Mouse (Mus musculus): Measurements from ENCODE around the gene Nup214. TPM values are rescaled to one million over a fixed set of nuclear protein-coding genes. Genes with fewer than 3 reads are reported as not detected.

Nup214 gene
- polyA plus RNA-seq, 1 experiment from 2014 or later = 53.5 TPM

GRCm38 (mm10) chr2:31974809-31975371, 654 bp downstream of the Nup214 start:
- WGBS = 9% methylated on average over 13 of the region's 13 CpGs
- Histone ChIP-seq H3K27ac (peak overlapping the region; percentile 74), H3K4me1 (replicated peaks; ENCODE audit: control insufficient read depth, insufficient read depth, low read length) (peaks cover 12% of the 10 kb centered on the region), H3K36me3 (replicated peaks; ENCODE audit: control insufficient read depth, insufficient read depth) (peaks cover 48% of the 10 kb centered on the region), H3K9me3 (ENCODE audit: control insufficient read depth, low read length) (no peaks in the 10 kb centered on the region), H3K27me3 (ENCODE audit: control insufficient read depth, insufficient read depth, low read length) (no peaks in the 10 kb centered on the region), H3K4me2 (replicated peaks) (peak overlapping the region; percentile 91), H3K4me3 (replicated peaks; ENCODE audit: low read length) (peak overlapping the region; percentile 85), H3K9ac (peak overlapping the region; percentile 92)
- DNase-seq (ENCODE audit: low spot score) (no peak), ATAC-seq (ENCODE audit: low FRiP score) (no peak)

GRCm38 (mm10) chr2:31987774-31988173, 13.5 kb downstream of the Nup214 start:
- Histone ChIP-seq H3K9me3 (ENCODE audit: control insufficient read depth, low read length) (no peaks in the 10 kb centered on the region), H3K27me3 (ENCODE audit: control insufficient read depth, insufficient read depth, low read length) (no peaks in the 10 kb centered on the region), H3K4me1 (replicated peaks; ENCODE audit: control insufficient read depth, insufficient read depth, low read length) (no peaks in the 10 kb centered on the region), H3K4me2 (replicated peaks) (no peak overlapping the region), H3K36me3 (replicated peaks; ENCODE audit: control insufficient read depth, insufficient read depth) (peaks cover 99% of the 10 kb centered on the region), H3K4me3 (replicated peaks; ENCODE audit: low read length) (no peak overlapping the region), H3K27ac (no peak overlapping the region), H3K9ac (no peak overlapping the region)
- no peak for DNase-seq (ENCODE audit: low spot score)
- no peak for ATAC-seq (ENCODE audit: low FRiP score)
- 92% methylated on average over 1 of the region's 1 CpGs for WGBS

- no peaks in the 10 kb centered on the region for H3K27me3 ChIP-seq (ENCODE audit: control insufficient read depth, insufficient read depth, low read length)
- no peak overlapping the region for H3K4me2 ChIP-seq (replicated peaks)
- H3K36me3 ChIP-seq (replicated peaks; ENCODE audit: control insufficient read depth, insufficient read depth) = peaks cover 98% of the 10 kb centered on the region
- H3K27ac ChIP-seq = no peak overlapping the region
- no peak overlapping the region for H3K4me3 ChIP-seq (replicated peaks; ENCODE audit: low read length)
- H3K4me1 ChIP-seq (replicated peaks; ENCODE audit: control insufficient read depth, insufficient read depth, low read length) = no peaks in the 10 kb centered on the region
- no peak for DNase-seq (ENCODE audit: low spot score)
- H3K9ac ChIP-seq = no peak overlapping the region
- no peak for ATAC-seq (ENCODE audit: low FRiP score)
- WGBS = 97% methylated on average over 4 of the region's 4 CpGs
- no peaks in the 10 kb centered on the region for H3K9me3 ChIP-seq (ENCODE audit: control insufficient read depth, low read length)
Observed at GRCm38 (mm10) chr2:31990961-31991360, 16.7 kb downstream of the Nup214 start.

- Histone ChIP-seq H3K27ac (no peak overlapping the region), H3K4me3 (replicated peaks; ENCODE audit: low read length) (no peak overlapping the region), H3K4me2 (replicated peaks) (no peak overlapping the region), H3K27me3 (ENCODE audit: control insufficient read depth, insufficient read depth, low read length) (no peaks in the 10 kb centered on the region), H3K4me1 (replicated peaks; ENCODE audit: control insufficient read depth, insufficient read depth, low read length) (no peaks in the 10 kb centered on the region), H3K36me3 (replicated peaks; ENCODE audit: control insufficient read depth, insufficient read depth) (peaks cover 98% of the 10 kb centered on the region), H3K9ac (no peak overlapping the region), H3K9me3 (ENCODE audit: control insufficient read depth, low read length) (no peaks in the 10 kb centered on the region)
- DNase-seq (ENCODE audit: low spot score) = no peak
- WGBS = 94% methylated on average over 9 of the region's 9 CpGs
- ATAC-seq (ENCODE audit: low FRiP score) = no peak
Observed at GRCm38 (mm10) chr2:31994896-31995295, 20.7 kb downstream of the Nup214 start.

GRCm38 (mm10) chr2:31996060-31996459, 21.8 kb downstream of the Nup214 start:
- no peak for ATAC-seq (ENCODE audit: low FRiP score)
- WGBS = 97% methylated on average over 13 of the region's 13 CpGs
- Histone ChIP-seq H3K4me2 (replicated peaks) (no peak overlapping the region), H3K4me3 (replicated peaks; ENCODE audit: low read length) (no peak overlapping the region), H3K9me3 (ENCODE audit: control insufficient read depth, low read length) (no peaks in the 10 kb centered on the region), H3K4me1 (replicated peaks; ENCODE audit: control insufficient read depth, insufficient read depth, low read length) (no peaks in the 10 kb centered on the region), H3K9ac (no peak overlapping the region), H3K27ac (no peak overlapping the region), H3K36me3 (replicated peaks; ENCODE audit: control insufficient read depth, insufficient read depth) (peaks cover 99% of the 10 kb centered on the region), H3K27me3 (ENCODE audit: control insufficient read depth, insufficient read depth, low read length) (no peaks in the 10 kb centered on the region)
- no peak for DNase-seq (ENCODE audit: low spot score)

- no peak overlapping the region for H3K4me3 ChIP-seq (replicated peaks; ENCODE audit: low read length)
- peaks cover 93% of the 10 kb centered on the region for H3K36me3 ChIP-seq (replicated peaks; ENCODE audit: control insufficient read depth, insufficient read depth)
- no peak overlapping the region for H3K4me2 ChIP-seq (replicated peaks)
- no peak for ATAC-seq (ENCODE audit: low FRiP score)
- no peaks in the 10 kb centered on the region for H3K27me3 ChIP-seq (ENCODE audit: control insufficient read depth, insufficient read depth, low read length)
- no peak overlapping the region for H3K9ac ChIP-seq
- H3K4me1 ChIP-seq (replicated peaks; ENCODE audit: control insufficient read depth, insufficient read depth, low read length) = no peaks in the 10 kb centered on the region
- no peak overlapping the region for H3K27ac ChIP-seq
- DNase-seq (ENCODE audit: low spot score) = no peak
- H3K9me3 ChIP-seq (ENCODE audit: control insufficient read depth, low read length) = no peaks in the 10 kb centered on the region
- WGBS = 94% methylated on average over 5 of the region's 5 CpGs
Observed at GRCm38 (mm10) chr2:31997539-31997938, 23.3 kb downstream of the Nup214 start.

- no peaks in the 10 kb centered on the region for H3K9me3 ChIP-seq (ENCODE audit: control insufficient read depth, low read length)
- H3K27me3 ChIP-seq (ENCODE audit: control insufficient read depth, insufficient read depth, low read length) = no peaks in the 10 kb centered on the region
- H3K36me3 ChIP-seq (replicated peaks; ENCODE audit: control insufficient read depth, insufficient read depth) = peaks cover 93% of the 10 kb centered on the region
- no peak overlapping the region for H3K9ac ChIP-seq
- no peak overlapping the region for H3K4me3 ChIP-seq (replicated peaks; ENCODE audit: low read length)
- H3K4me1 ChIP-seq (replicated peaks; ENCODE audit: control insufficient read depth, insufficient read depth, low read length) = no peaks in the 10 kb centered on the region
- WGBS = 69% methylated on average over 2 of the region's 2 CpGs
- ATAC-seq (ENCODE audit: low FRiP score) (no peak), DNase-seq (ENCODE audit: low spot score) (no peak)
- H3K27ac ChIP-seq = no peak overlapping the region
- H3K4me2 ChIP-seq (replicated peaks) = no peak overlapping the region
Observed at GRCm38 (mm10) chr2:31998443-31998842, 24.2 kb downstream of the Nup214 start.

- Histone ChIP-seq H3K9me3 (ENCODE audit: control insufficient read depth, low read length) (no peaks in the 10 kb centered on the region), H3K4me3 (replicated peaks; ENCODE audit: low read length) (no peak overlapping the region), H3K36me3 (replicated peaks; ENCODE audit: control insufficient read depth, insufficient read depth) (peaks cover 95% of the 10 kb centered on the region), H3K27me3 (ENCODE audit: control insufficient read depth, insufficient read depth, low read length) (no peaks in the 10 kb centered on the region), H3K27ac (no peak overlapping the region), H3K9ac (no peak overlapping the region), H3K4me2 (replicated peaks) (no peak overlapping the region), H3K4me1 (replicated peaks; ENCODE audit: control insufficient read depth, insufficient read depth, low read length) (no peaks in the 10 kb centered on the region)
- DNase-seq (ENCODE audit: low spot score) (no peak), ATAC-seq (ENCODE audit: low FRiP score) (no peak)
- WGBS = 80% methylated on average over 2 of the region's 2 CpGs
Observed at GRCm38 (mm10) chr2:32008311-32008710, 34.1 kb downstream of the Nup214 start.

GRCm38 (mm10) chr2:32008716-32009115, 34.5 kb downstream of the Nup214 start:
- H3K9me3 ChIP-seq (ENCODE audit: control insufficient read depth, low read length) = no peaks in the 10 kb centered on the region
- no peaks in the 10 kb centered on the region for H3K27me3 ChIP-seq (ENCODE audit: control insufficient read depth, insufficient read depth, low read length)
- no peak overlapping the region for H3K9ac ChIP-seq
- H3K4me1 ChIP-seq (replicated peaks; ENCODE audit: control insufficient read depth, insufficient read depth, low read length) = no peaks in the 10 kb centered on the region
- no peak overlapping the region for H3K4me3 ChIP-seq (replicated peaks; ENCODE audit: low read length)
- DNase-seq (ENCODE audit: low spot score) (no peak), ATAC-seq (ENCODE audit: low FRiP score) (no peak)
- no peak overlapping the region for H3K4me2 ChIP-seq (replicated peaks)
- 90% methylated on average over 11 of the region's 11 CpGs for WGBS
- peaks cover 95% of the 10 kb centered on the region for H3K36me3 ChIP-seq (replicated peaks; ENCODE audit: control insufficient read depth, insufficient read depth)
- no peak overlapping the region for H3K27ac ChIP-seq

GRCm38 (mm10) chr2:32019704-32020103, 45.5 kb downstream of the Nup214 start:
- H3K9me3 ChIP-seq (ENCODE audit: control insufficient read depth, low read length) = no peaks in the 10 kb centered on the region
- no peak overlapping the region for H3K4me2 ChIP-seq (replicated peaks)
- 90% methylated on average over 4 of the region's 4 CpGs for WGBS
- peaks cover 93% of the 10 kb centered on the region for H3K36me3 ChIP-seq (replicated peaks; ENCODE audit: control insufficient read depth, insufficient read depth)
- H3K27ac ChIP-seq = no peak overlapping the region
- no peaks in the 10 kb centered on the region for H3K27me3 ChIP-seq (ENCODE audit: control insufficient read depth, insufficient read depth, low read length)
- H3K9ac ChIP-seq = no peak overlapping the region
- ATAC-seq (ENCODE audit: low FRiP score) = no peak
- H3K4me1 ChIP-seq (replicated peaks; ENCODE audit: control insufficient read depth, insufficient read depth, low read length) = no peaks in the 10 kb centered on the region
- no peak for DNase-seq (ENCODE audit: low spot score)
- H3K4me3 ChIP-seq (replicated peaks; ENCODE audit: low read length) = no peak overlapping the region

Measured in hindbrain, embryonic 14.5 days (tissue).